Mouse (Mus musculus): ENCODE data around the gene Gm10295.

Gm10295 gene

DNA sequence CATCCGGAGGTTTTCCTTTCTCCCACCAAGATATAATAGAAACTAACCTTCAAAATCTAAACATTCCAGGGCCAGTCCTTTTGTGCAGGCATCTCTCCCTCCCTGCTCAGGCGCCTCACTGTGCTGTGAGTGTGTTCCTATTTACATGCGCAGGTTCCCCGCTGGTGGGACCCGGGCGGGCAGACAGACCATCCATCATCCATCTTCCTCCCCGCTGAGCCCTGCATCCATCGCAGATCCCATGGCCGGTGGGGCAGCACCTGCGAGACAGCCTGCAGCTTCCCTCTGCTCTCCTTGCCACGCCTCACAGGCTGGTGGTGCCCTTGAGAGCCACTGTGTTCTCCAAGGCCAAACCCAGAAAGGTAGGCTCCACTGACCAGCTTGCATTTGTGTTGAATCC, at the start of gene Gm10295:
Gm10295 (minus strand) TSS at position 122 of the 400 bp plus-strand sequence.
- in situ Hi-C loops (cut with MseI, MboI), result no loop called here

- in situ Hi-C loops (cut with MseI, MboI), result no loop called here
Observed at GRCm38 (mm10) chr7:71401032-71401431, 49.7 kb upstream of the Gm10295 start.

GRCm38 (mm10) chr7:71399891-71400632, 48.8 kb upstream of the Gm10295 start:
- in situ Hi-C loops (cut with MseI, MboI), result loop anchor here in 1 of 2 experiments (25.0 kb wide), 1 partner anchor 462 kb away; no protein-coding TSS in a partner anchor

GRCm38 (mm10) chr7:71398959-71399756, 47.9 kb upstream of the Gm10295 start:
- in situ Hi-C loops (cut with MseI, MboI), result loop anchor here in 1 of 2 experiments (25.0 kb wide), 1 partner anchor 463 kb away; no protein-coding TSS in a partner anchor

DNA sequence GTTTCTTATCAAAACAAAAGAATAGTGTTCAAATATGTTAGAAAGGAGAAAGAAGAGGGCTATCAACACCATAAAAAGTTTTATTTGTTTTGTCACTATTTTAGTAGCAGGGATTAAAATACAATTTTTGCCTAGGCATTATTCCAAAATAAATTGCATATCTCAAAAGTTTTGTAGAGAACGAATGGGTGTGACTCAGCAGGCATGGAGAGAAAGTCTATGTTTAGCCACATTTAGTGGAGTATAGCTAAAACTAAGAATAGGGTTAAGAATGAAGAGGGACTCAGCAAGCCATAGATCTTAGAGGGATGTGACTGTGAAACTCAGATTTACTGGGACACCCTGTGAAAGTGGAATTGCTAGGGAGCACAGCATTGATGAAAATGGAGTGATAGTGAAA, 47.1 kb upstream of the Gm10295 start:
- in situ Hi-C loops (cut with MseI, MboI), result loop anchor here in 1 of 2 experiments (25.0 kb wide), 1 partner anchor 464 kb away; no protein-coding TSS in a partner anchor

DNA sequence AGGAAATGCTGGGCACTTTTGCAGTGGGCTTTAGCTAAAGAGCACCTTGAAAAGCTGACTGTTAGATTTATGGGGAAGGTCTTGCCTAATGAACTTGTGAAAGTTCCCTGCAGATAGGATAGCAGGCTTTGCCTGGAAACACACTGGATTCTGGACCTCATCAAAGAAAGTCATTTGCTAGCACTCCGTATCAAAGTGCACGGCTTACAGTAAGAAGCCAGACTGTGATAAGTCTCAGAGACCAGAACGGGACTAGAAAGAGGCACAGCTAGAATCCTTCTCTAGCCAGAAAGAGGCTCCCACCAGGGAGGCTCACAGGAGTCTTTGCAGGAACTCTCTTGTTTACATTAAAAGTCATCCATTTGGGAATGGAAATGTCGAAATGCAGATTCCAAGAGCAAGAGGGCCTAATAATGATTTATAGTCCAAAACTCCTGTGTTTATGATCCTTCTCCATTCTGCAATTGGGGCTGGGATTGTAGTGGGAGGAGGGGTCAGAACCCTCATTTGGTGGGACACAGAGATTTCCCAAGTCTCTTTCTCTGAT, 41.6 kb upstream of the Gm10295 start:
- in situ Hi-C loops (cut with MseI, MboI), result loop anchor here in 1 of 2 experiments (25.0 kb wide), 1 partner anchor 469 kb away; no protein-coding TSS in a partner anchor

DNA sequence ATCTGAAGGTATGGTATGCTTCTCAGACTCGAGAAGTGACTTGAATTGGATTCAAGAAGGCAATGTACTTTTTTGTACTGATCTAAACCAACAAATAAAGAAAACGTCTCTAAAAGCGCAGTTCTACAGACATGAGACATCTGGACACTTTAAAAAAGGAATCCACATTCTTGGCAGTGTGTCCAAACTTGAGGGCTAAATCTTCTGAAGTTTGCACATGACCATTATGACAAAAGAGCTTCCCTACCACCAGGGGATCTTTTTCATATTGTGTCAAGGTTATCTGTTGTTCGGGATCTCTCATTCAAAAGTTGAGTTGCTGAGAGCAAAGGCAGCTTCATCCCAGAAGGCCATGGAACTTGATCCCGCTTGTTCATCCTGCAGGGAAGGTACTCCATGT, 40.0 kb upstream of the Gm10295 start:
- in situ Hi-C loops (cut with MseI, MboI), result loop anchor here in 1 of 2 experiments (25.0 kb wide), 1 partner anchor 471 kb away; no protein-coding TSS in a partner anchor

DNA sequence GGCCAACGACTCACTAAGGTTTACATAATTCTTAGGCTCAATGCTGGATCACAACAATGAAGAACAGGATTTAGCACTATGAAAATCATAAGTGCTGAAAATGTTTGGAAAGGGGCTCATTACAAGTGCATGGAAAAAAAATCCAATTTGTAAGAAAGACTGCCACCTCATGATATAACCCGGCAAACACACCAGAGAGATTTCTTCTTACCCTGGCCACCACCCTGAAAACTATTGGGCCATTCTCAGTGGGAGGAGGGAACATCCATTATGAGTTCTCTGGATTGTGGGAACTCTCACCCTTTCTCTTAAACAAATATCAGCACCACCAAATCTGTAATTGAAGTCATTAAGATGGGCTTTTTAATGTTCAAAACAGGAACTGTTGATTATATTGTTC, 39.0 kb upstream of the Gm10295 start:
- in situ Hi-C loops (cut with MseI, MboI), result loop anchor here in 1 of 2 experiments (25.0 kb wide), 1 partner anchor 472 kb away; no protein-coding TSS in a partner anchor

GRCm38 (mm10) chr7:71386050-71386449, 34.8 kb upstream of the Gm10295 start:
- in situ Hi-C loops (cut with MseI, MboI), result loop anchor here in 1 of 2 experiments (25.0 kb wide), 1 partner anchor 476 kb away; no protein-coding TSS in a partner anchor

DNA sequence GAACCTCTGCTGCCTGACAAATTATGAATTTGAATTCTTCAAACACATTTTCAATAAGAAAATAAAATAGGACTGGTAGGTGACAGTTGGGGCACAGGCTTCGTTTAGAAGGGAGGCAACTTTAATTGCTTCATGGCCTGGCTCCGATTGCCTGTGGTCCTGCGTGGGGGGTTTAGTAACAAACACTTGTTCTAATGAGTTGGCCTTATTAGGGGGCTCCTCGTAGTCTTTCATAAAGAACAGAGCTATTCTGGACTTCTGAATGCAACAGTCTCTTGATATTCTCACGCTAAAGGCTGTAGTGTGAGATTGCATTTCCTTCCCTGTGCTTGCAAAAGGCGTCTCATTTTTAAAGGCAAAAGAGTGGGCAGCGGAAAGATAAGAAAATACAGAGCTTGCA, 33.6 kb upstream of the Gm10295 start:
- in situ Hi-C loops (cut with MseI, MboI), result loop anchor here in 1 of 2 experiments (25.0 kb wide), 1 partner anchor 477 kb away; no protein-coding TSS in a partner anchor

DNA sequence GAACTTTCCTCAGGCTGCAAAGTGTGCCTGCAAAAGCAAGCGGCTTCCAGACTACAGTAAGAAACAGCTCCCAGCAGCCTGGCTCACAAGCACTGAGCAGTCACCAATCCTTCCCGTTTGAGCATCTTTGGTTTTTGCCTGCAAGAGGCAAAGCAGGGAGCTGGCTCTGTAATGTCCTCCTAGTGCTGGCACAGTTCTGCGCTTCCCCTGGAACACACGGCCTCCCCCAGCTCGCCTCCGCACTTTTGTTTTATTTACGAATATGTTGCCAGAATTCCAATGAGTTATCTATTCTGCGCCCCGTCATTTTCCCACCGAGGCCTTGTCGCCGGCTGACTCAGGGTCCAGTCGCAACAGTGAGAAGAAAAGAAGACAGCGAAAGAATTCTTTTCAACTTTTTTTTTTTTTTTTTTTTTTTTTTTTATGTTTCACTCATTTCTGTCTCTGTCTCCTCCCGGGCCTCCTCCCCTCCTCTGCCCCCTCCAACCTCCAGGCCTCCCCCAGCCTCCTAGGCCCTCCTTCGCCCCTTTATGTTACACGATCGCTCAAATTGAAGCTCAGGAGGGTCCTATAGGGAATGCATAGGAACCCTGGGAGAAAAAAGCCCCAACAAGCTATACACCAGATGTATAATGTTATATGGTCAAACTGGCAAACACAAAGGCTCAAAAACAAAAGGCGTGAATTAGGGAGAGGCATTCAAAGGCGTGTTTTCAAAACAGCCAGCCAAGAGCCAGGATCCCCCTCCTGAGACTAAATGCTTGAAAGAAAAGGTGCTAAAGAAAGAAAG, 32.3 kb upstream of the Gm10295 start:
- in situ Hi-C loops (cut with MseI, MboI), result loop anchor here in 1 of 2 experiments (25.0 kb wide), 1 partner anchor 479 kb away; no protein-coding TSS in a partner anchor

- in situ Hi-C loops (cut with MseI, MboI), result loop anchor here in 1 of 2 experiments (25.0 kb wide), 1 partner anchor 482 kb away; no protein-coding TSS in a partner anchor
Observed at GRCm38 (mm10) chr7:71379826-71380825, 28.8 kb upstream of the Gm10295 start.

- in situ Hi-C loops (cut with MseI, MboI), result loop anchor here in 1 of 2 experiments (25.0 kb wide), 1 partner anchor 483 kb away; no protein-coding TSS in a partner anchor
Observed at GRCm38 (mm10) chr7:71378812-71379760, 27.8 kb upstream of the Gm10295 start.

GRCm38 (mm10) chr7:71377983-71378382, 26.7 kb upstream of the Gm10295 start:
- in situ Hi-C loops (cut with MseI, MboI), result loop anchor here in 1 of 2 experiments (25.0 kb wide), 1 partner anchor 484 kb away; no protein-coding TSS in a partner anchor

GRCm38 (mm10) chr7:71374059-71374458, 22.8 kb upstream of the Gm10295 start:
- in situ Hi-C loops (cut with MseI, MboI), result no loop called here

DNA sequence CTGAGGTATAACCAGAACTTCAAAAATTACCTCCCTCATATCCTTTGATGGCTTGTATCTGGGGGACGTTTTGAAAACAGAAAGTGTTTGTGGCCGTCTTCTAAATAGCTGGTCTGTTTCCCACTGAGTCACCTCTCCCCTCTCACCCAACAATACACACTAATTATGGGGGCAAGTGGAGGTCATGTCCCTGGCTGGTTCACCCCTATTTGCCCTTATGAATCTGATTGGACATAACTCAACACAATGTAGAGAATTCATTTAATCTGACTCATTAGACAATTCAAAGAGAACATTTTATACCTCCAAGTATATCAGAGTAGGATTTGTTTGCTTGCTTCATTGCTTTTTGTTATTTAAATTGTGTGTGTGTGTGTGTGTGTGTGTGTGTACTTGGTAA, 20.6 kb upstream of the Gm10295 start:
- in situ Hi-C loops (cut with MseI, MboI), result no loop called here

- in situ Hi-C loops (cut with MseI, MboI), result no loop called here
Observed at GRCm38 (mm10) chr7:71370746-71371145, 19.5 kb upstream of the Gm10295 start.

GRCm38 (mm10) chr7:71370128-71370527, 18.8 kb upstream of the Gm10295 start:
- in situ Hi-C loops (cut with MseI, MboI), result no loop called here

Measured in mouse trophoblast stem cell (cell line).